ENCODE assay signal across 9 mouse cellular contexts in the genomic region with DNA sequence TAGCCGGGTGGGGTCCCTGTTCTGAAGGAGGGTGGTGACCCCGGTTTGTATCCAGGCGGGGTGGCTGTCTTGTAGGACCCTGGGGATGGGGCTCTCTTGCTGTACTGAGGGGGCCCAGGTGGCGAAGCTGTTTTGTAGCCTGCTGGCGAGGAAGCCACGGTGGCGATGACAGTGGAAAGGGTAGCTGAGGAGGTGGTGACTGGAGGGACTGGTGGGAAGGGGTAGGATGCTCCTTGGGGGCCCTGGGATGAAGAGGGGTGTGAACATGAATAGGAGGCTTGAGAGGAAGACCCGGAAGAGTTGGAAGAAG. TPM values are rescaled to one million over a fixed set of nuclear protein-coding genes. Genes with fewer than 3 reads are reported as not detected.
A peak's percentile ranks its signal among the peaks of the same experiment; 100 is the strongest.
DNase-seq lines count a peak whose midpoint lies in the region; ATAC-seq and TF ChIP-seq lines count a peak whose summit lies in the region.
"Had no signal": no experiment of that assay in that cellular context is flagged by ENCODE, and none has a peak within 500 bp of the region (broad histone marks: within the 10 kb centered on the region; RNA-seq: fewer than 3 reads in every experiment).

No protein-coding gene starts in this region.

- 0 out of 2 replicates have a peak, but pooled peaks have one; percentile 7 for TF ChIP-seq POLR2A in lung, adult 2 months (IDR thresholded peaks at IDR 0.05; ENCODE audit: borderline replicate concordance, extremely low read depth, low read depth, low read length)
- TF ChIP-seq POLR2A in myocyte (IDR thresholded peaks at IDR 0.05; ENCODE audit: insufficient read length, low read depth) = no peak

- ATAC-seq in embryonic facial prominence, embryonic 15.5 days (ENCODE audit: insufficient number of reproducible peaks, low FRiP score, low TSS enrichment, low read depth) = peak; percentile 3
- ATAC-seq in intestine, embryonic 14.5 days (replicated peaks; ENCODE audit: low FRiP score, low TSS enrichment, low read depth) = no peak

- H3K4me1 ChIP-seq in lung, adult 2 months (ENCODE audit: control insufficient read depth, insufficient read depth, low read length) = peaks cover 8% of the 10 kb centered on the region
- H3K4me1 ChIP-seq in embryonic facial prominence, embryonic 15.5 days = peaks cover 34% of the 10 kb centered on the region
- peaks cover 17% of the 10 kb centered on the region for H3K4me1 ChIP-seq in intestine, embryonic 14.5 days (replicated peaks; ENCODE audit: control insufficient read depth, insufficient read depth, low read length)

- peaks cover 64% of the 10 kb centered on the region for H3K36me3 ChIP-seq in embryonic facial prominence, embryonic 15.5 days
- H3K36me3 ChIP-seq in intestine, embryonic 14.5 days (ENCODE audit: control insufficient read depth, insufficient read depth, low read length) = peaks cover 55% of the 10 kb centered on the region
- H3K36me3 ChIP-seq in myocyte (ENCODE audit: control insufficient read depth, insufficient read depth) = peaks cover 4% of the 10 kb centered on the region

- H3K9ac ChIP-seq in embryonic facial prominence, embryonic 15.5 days = peak overlapping the region; percentile 56
- peak overlapping the region; percentile 68 for H3K9ac ChIP-seq in intestine, embryonic 14.5 days (ENCODE audit: low read length)

- H3K4me2 ChIP-seq in embryonic facial prominence, embryonic 15.5 days (replicated peaks) = peak overlapping the region; percentile 96
- H3K4me2 ChIP-seq in intestine, embryonic 14.5 days (ENCODE audit: low read length) = peak overlapping the region; percentile 94
- H3K4me2 ChIP-seq in myocyte (ENCODE audit: low read depth) = peak overlapping the region; percentile 58

- H3ac ChIP-seq in myocyte (ENCODE audit: control insufficient read depth, insufficient read length) = peak overlapping the region; percentile 33

- H3K79me2 ChIP-seq in myocyte (ENCODE audit: control insufficient read depth, insufficient read depth) = peaks cover 16% of the 10 kb centered on the region

- no peaks in the 10 kb centered on the region for H3K9me3 ChIP-seq in embryonic facial prominence, embryonic 15.5 days (replicated peaks)
- H3K9me3 ChIP-seq in intestine, embryonic 14.5 days (ENCODE audit: control insufficient read depth, low read length) = no peaks in the 10 kb centered on the region

- DNase-seq in lung, adult 2 months = no peak
- DNase-seq in lung, adult 18-20 months = no peak
- DNase-seq in intestine, embryonic 14.5 days (ENCODE audit: low spot score) = peak; percentile 77
- no peak for DNase-seq in urinary bladder, postnatal 14 days (ENCODE audit: low spot score)
- no peak for DNase-seq in cerebellum, adult 8-10 months
- DNase-seq in thymus, postnatal 25 days = no peak

- 36% methylated on average over 8 of the region's 8 CpGs for WGBS in lung, adult 2 months
- 15% methylated on average over 8 of the region's 8 CpGs for WGBS in embryonic facial prominence, embryonic 15.5 days
- WGBS in intestine, embryonic 14.5 days = 22% methylated on average over 8 of the region's 8 CpGs

- TF ChIP-seq CTCF in lung, adult 2 months (IDR thresholded peaks at IDR 0.05; ENCODE audit: insufficient read depth, low read length) = no peak

- peak overlapping the region; percentile 70 for H3K4me3 ChIP-seq in lung, adult 2 months (replicated peaks; ENCODE audit: extremely low read depth, low read depth, low read length)
- peak overlapping the region; percentile 51 for H3K4me3 ChIP-seq in embryonic facial prominence, embryonic 15.5 days (replicated peaks)
- peak overlapping the region; percentile 46 for H3K4me3 ChIP-seq in intestine, embryonic 14.5 days (ENCODE audit: low read depth, low read length)
- peak overlapping the region; percentile 22 for H3K4me3 ChIP-seq in myocyte

- no peaks in the 10 kb centered on the region for H3K27me3 ChIP-seq in embryonic facial prominence, embryonic 15.5 days
- H3K27me3 ChIP-seq in intestine, embryonic 14.5 days (replicated peaks; ENCODE audit: control insufficient read depth, insufficient read depth, low read length) = no peaks in the 10 kb centered on the region
- no peaks in the 10 kb centered on the region for H3K27me3 ChIP-seq in myocyte (ENCODE audit: control insufficient read depth, insufficient read depth, insufficient read length)

- peak overlapping the region; percentile 86 for H3K27ac ChIP-seq in embryonic facial prominence, embryonic 15.5 days (replicated peaks)
- peak overlapping the region; percentile 84 for H3K27ac ChIP-seq in intestine, embryonic 14.5 days (ENCODE audit: low read depth)

TF ChIP-seq in myocyte, 11 proteins besides CTCF, POLR2A, EP300 and RAD21:
- TF ChIP-seq E2F4 (IDR thresholded peaks at IDR 0.05; ENCODE audit: insufficient read depth) = no peak
- TF ChIP-seq MYOG (IDR thresholded peaks at IDR 0.05; ENCODE audit: control insufficient read depth in 1 of 3, insufficient read depth in 1 of 3, insufficient read length in 2 of 3, low read depth in 2 of 3) = no peak
- TF ChIP-seq SRF (IDR thresholded peaks at IDR 0.05; ENCODE audit: control insufficient read depth, insufficient read length, low read depth) = no peak
- no peak for TF ChIP-seq CEBPB (IDR thresholded peaks at IDR 0.05; ENCODE audit: insufficient read depth, poor library complexity, severe bottlenecking)
- TF ChIP-seq REST (IDR thresholded peaks at IDR 0.05; ENCODE audit: insufficient read depth, insufficient read length) = no peak
- TF ChIP-seq MAX (IDR thresholded peaks at IDR 0.05; ENCODE audit: low read depth) = no peak
- no peak for TF ChIP-seq POLR2AphosphoS2 (IDR thresholded peaks at IDR 0.05; ENCODE audit: insufficient read length, low read depth)
- TF ChIP-seq TCF3 (IDR thresholded peaks at IDR 0.05; ENCODE audit: insufficient read length, low read depth) = no peak
- TF ChIP-seq MYOD1 (IDR thresholded peaks at IDR 0.05; ENCODE audit: control insufficient read depth in 1 of 3, insufficient read length in 2 of 3, low read depth in 2 of 3) = no peak

RNA-seq across cellular contexts. Expression of gene Grcc10, which starts 5.1 kb away (rescaled TPM):
- polyA plus RNA-seq in lung, adult 2 months (2012; rRNA removed) = 222 and 226 TPM in 2 replicates
- 416 TPM in 2 replicates for polyA plus RNA-seq in embryonic facial prominence, embryonic 15.5 days (2015; fragmentation: Nextera tagmentation; extraction: Ambion mirVana)
- 440 and 466 TPM in 2 replicates for polyA plus RNA-seq in intestine, embryonic 14.5 days (2014; fragmentation: Nextera tagmentation; extraction: Ambion mirVana)
- 287 TPM for polyA plus RNA-seq in myocyte (2012; fragmentation: generic; extraction: Trizol)

RNA-seq across cellular contexts. Expression of gene Ptpn6, which starts 7.7 kb away (rescaled TPM):
- polyA plus RNA-seq in lung, adult 2 months (2012; rRNA removed) = 38.9 and 48.7 TPM in 2 replicates
- 19.9 and 20.2 TPM in 2 replicates for polyA plus RNA-seq in embryonic facial prominence, embryonic 15.5 days (2015; fragmentation: Nextera tagmentation; extraction: Ambion mirVana)
- 11.7 and 14.1 TPM in 2 replicates for polyA plus RNA-seq in intestine, embryonic 14.5 days (2014; fragmentation: Nextera tagmentation; extraction: Ambion mirVana)
- polyA plus RNA-seq in myocyte (2012; fragmentation: generic; extraction: Trizol) = 3.1 TPM

RNA-seq across cellular contexts. Expression of gene Gm45234, which starts 9.6 kb away (rescaled TPM):
- 0.08 TPM in 1 of 2 replicates, not detected in the other for polyA plus RNA-seq in lung, adult 2 months (2012; rRNA removed)
- not detected in 2 replicates for polyA plus RNA-seq in embryonic facial prominence, embryonic 15.5 days (2015; fragmentation: Nextera tagmentation; extraction: Ambion mirVana)
- not detected in 2 replicates for polyA plus RNA-seq in intestine, embryonic 14.5 days (2014; fragmentation: Nextera tagmentation; extraction: Ambion mirVana)
- polyA plus RNA-seq in myocyte (2012; fragmentation: generic; extraction: Trizol) = not detected
- polyA plus RNA-seq: large intestine, adult 2 months had no signal

RNA-seq across cellular contexts. Expression of gene Atn1, which starts 10.1 kb away (rescaled TPM):
- 52.0 and 64.6 TPM in 2 replicates for polyA plus RNA-seq in lung, adult 2 months (2012; rRNA removed)
- 20.1 and 21.0 TPM in 2 replicates for polyA plus RNA-seq in embryonic facial prominence, embryonic 15.5 days (2015; fragmentation: Nextera tagmentation; extraction: Ambion mirVana)
- polyA plus RNA-seq in intestine, embryonic 14.5 days (2014; fragmentation: Nextera tagmentation; extraction: Ambion mirVana) = 12.1 TPM in 2 replicates
- polyA plus RNA-seq in myocyte (2012; fragmentation: generic; extraction: Trizol) = 39.4 TPM

RNA-seq across cellular contexts. Expression of gene Eno2, which starts 23.2 kb away (rescaled TPM):
- 3.3 and 3.8 TPM in 2 replicates for polyA plus RNA-seq in lung, adult 2 months (2012; rRNA removed)
- 11.8 and 12.7 TPM in 2 replicates for polyA plus RNA-seq in embryonic facial prominence, embryonic 15.5 days (2015; fragmentation: Nextera tagmentation; extraction: Ambion mirVana)
- polyA plus RNA-seq in intestine, embryonic 14.5 days (2014; fragmentation: Nextera tagmentation; extraction: Ambion mirVana) = 7.6 and 8.0 TPM in 2 replicates
- 19.5 TPM for polyA plus RNA-seq in myocyte (2012; fragmentation: generic; extraction: Trizol)
